Mouse (Mus musculus) C2C12 (cell line): ENCODE measurements around the gene Npw. TPM values are rescaled to one million over a fixed set of nuclear protein-coding genes. Genes with fewer than 3 reads are reported as not detected.
A peak's percentile ranks its signal among the peaks of the same experiment; 100 is the strongest.
"Not testable (repeated sequence)": the region's sequence is repeated elsewhere in the genome, so short reads cannot be mapped to it uniquely, and the experiment has no call there.

ENCODE experiments used
- H3K27me3 ChIP-seq: one replicate; pipeline ENCODE4 v1.6.1; 2011; ENCODE audit not compliant: control insufficient read depth, insufficient read depth, insufficient read length
- H3K36me3 ChIP-seq: one replicate; pipeline ENCODE4 v1.6.1; 2011; ENCODE audit not compliant: control insufficient read depth, insufficient read depth
- H3K4me3 ChIP-seq: one replicate; pipeline ENCODE4 v1.5.1; 2011; ENCODE audit warnings: mild to moderate bottlenecking, control low read depth; ENCODE audit not compliant: poor library complexity, insufficient read depth, severe bottlenecking
- H3K79me2 ChIP-seq: one replicate; pipeline ENCODE4 v1.6.1; 2011; ENCODE audit not compliant: control insufficient read depth, insufficient read depth
- H3K79me3 ChIP-seq: one replicate; pipeline ENCODE4 v1.6.1; 2011; ENCODE audit warnings: low read depth, control low read depth
- H3ac ChIP-seq: one replicate; pipeline ENCODE3; 2011; ENCODE audit warnings: low read depth; ENCODE audit not compliant: control insufficient read depth, insufficient read length
- CEBPB ChIP-seq: IDR thresholded peaks from one replicate; pipeline ENCODE4 v1.6.1; 2011; ENCODE audit warnings: low read depth, mild to moderate bottlenecking, control low read depth, moderate library complexity
- CTCF ChIP-seq: IDR thresholded peaks from one replicate; pipeline ENCODE4 v1.5.1; 2011; ENCODE audit not compliant: control insufficient read depth, insufficient read depth, insufficient read length
- FOSL1 ChIP-seq: IDR thresholded peaks from one replicate; pipeline ENCODE4 v1.8.0; 2011; ENCODE audit warnings: mild to moderate bottlenecking, low read length; ENCODE audit not compliant: poor library complexity, insufficient read depth, severe bottlenecking
- MAX ChIP-seq: IDR thresholded peaks from one replicate; pipeline ENCODE4 v1.6.1; 2011; ENCODE audit warnings: mild to moderate bottlenecking, control low read depth
- MYOD1 ChIP-seq: IDR thresholded peaks from one replicate; pipeline ENCODE4 v1.6.1; 2011; ENCODE audit warnings: low read depth; ENCODE audit not compliant: control insufficient read depth, insufficient read length
- MYOG ChIP-seq: IDR thresholded peaks from one replicate; pipeline ENCODE4 v1.6.1; 2011; ENCODE audit not compliant: control insufficient read depth, insufficient read length; ENCODE audit errors: extremely low read depth
- USF1 ChIP-seq: IDR thresholded peaks from one replicate; pipeline ENCODE4 v1.6.1; 2011; ENCODE audit warnings: low read depth, mild to moderate bottlenecking, control low read depth, moderate library complexity
- polyA plus RNA-seq: library from polyadenylated mRNA; unstranded; fragments of >200 nt; fragmentation: generic; extraction: Trizol; gene quantifications from one replicate; pipeline ENCODE4 v1.2.1, GENCODE M21; 2012; ENCODE audit warnings: missing spikeins

Gene Npw
- polyA plus RNA-seq, 1 experiment = 0.42 TPM

DNA sequence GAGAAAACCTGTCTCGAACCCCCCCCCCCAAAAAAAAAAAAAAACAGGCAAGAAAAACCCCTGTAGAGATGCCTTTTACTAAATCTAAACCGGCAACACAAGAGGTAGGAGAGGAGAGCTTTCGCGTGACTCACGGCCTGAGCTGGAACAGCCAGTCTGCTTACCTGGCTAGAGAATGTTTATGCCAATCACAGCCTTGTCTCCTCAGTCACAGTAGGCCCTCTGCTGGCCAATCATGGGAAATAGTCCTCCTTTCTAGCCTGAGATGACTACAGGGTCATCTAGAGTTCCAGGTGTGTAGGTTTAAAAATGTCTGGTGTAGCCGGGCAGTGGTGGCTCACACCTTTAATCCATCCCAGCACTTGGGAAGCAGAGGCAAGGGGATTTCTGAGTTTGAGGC lies 9.2 kb upstream of the Npw start:
- peaks cover 25% of the 10 kb centered on the region for H3K79me3 ChIP-seq
- no peak overlapping the region for H3ac ChIP-seq
- peaks cover 37% of the 10 kb centered on the region for H3K79me2 ChIP-seq
- peak; percentile 26 for TF ChIP-seq CTCF
- TF ChIP-seq USF1 = no peak
- no peaks in the 10 kb centered on the region for H3K27me3 ChIP-seq
- no peak overlapping the region for H3K4me3 ChIP-seq
- H3K36me3 ChIP-seq = no peaks in the 10 kb centered on the region

DNA sequence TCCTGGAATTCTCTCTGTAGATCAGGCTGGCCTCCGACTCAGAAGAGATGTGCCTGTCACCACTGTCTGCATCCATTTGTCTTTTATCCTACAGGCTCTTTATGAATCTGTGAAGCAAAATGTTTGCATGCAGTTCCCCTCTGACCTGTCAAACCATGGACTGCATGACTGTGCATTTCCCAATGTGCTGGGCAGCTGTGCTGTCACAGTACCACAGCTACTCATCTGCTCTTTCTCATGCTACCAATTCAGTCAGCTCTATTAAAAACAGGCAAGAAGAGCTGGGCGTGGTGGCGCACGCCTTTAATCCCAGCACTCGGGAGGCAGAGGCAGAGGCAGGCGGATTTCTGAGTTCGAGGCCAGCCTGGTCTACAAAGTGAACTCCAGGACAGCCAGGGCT lies 8.8 kb upstream of the Npw start:
- peaks cover 22% of the 10 kb centered on the region for H3K79me3 ChIP-seq
- not testable (repeated sequence) for H3K4me3 ChIP-seq, H3ac ChIP-seq, H3K27me3 ChIP-seq, H3K36me3 ChIP-seq
- H3K79me2 ChIP-seq = peaks cover 33% of the 10 kb centered on the region

DNA sequence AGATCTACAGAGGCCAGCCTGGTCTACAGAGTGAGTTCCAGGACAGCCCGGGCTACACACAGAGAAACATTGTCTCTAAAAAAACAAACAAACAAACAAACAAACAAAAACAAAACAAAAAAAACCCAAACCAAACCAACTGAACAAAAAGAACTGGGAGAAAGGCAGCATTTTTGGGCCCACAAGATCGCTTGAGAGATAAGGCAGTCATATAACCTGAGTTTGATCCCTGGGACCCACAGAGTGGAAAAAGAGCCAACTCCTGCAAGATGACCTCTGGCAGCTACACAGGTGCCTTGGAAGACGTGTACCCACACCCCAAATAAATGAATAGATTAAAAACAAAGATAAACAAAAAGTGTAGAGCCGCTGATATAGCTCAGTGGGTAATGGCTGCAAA lies 3.3 kb downstream of the Npw start:
- Histone ChIP-seq H3K27me3 (peaks cover 21% of the 10 kb centered on the region), H3K4me3 (no peak overlapping the region), H3K79me3 (no peaks in the 10 kb centered on the region), H3ac (no peak overlapping the region), H3K79me2 (no peaks in the 10 kb centered on the region), H3K36me3 (no peaks in the 10 kb centered on the region)
- TF ChIP-seq CEBPB (no peak), USF1 (no peak), MYOD1 (no peak), CTCF (no peak), MAX (no peak), FOSL1 (no peak), MYOG (no peak)

DNA sequence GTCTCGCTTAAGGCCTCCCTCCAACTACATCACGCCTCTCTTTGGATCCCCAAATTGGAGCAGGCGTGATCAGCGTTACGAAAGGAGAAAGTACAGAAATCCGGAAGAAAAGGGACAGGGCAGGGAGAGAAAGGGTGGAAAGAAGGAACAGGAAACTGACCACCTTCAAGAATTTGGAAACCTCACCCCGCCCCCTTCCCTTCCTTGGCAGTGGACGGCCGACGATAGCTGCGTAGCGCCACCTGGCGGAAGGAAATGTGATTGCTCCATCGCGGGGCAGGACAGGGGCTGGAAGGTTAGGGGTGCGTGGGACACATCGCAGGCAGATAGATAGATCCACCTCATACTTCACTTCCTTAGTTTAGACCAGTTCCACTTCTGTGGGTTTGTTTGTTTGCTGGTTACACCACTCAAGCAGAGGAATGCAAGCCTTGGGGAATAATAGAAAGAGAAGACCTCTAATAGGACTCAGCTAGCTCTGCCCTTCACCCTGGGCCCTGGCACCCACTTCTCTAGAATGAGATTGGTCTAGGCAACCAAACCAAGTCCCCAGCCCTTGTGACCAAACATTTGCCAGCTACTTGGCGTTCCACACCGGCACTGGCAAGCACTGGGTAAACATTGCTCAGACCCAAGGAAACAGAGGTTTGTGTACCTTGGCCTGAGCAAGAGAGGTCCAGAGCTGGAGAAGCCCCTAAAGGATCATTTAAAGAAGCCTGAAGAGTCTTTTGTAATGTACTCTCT lies 4.1 kb downstream of the Npw start:
- TF ChIP-seq FOSL1 (no peak), CTCF (peak; percentile 82)
- Histone ChIP-seq H3K79me2 (no peaks in the 10 kb centered on the region), H3ac (no peak overlapping the region), H3K79me3 (no peaks in the 10 kb centered on the region), H3K4me3 (no peak overlapping the region), H3K36me3 (no peaks in the 10 kb centered on the region), H3K27me3 (peaks cover 17% of the 10 kb centered on the region)

DNA sequence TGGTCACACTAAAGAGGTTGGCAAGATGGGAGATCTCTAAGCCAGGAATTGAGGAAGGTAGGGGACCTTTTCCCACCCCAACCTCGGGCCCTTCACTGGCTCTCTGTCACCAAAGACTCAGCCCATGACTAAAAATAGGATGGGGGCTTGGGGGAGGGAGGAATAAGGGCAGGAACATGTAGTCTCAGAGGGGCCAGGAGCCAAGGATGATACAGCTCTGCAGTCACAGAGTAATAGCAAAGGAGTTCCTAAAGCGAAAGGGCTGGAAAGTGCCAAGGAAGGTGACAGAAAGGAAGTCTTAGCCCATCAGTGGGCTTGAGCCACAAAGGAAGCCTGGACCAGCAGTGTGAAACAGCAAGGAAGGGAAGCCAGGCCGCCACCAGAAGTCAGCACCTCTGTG lies 6.4 kb downstream of the Npw start:
- TF ChIP-seq USF1 = no peak
- TF ChIP-seq CTCF = no peak
- TF ChIP-seq CEBPB = no peak
- no peak for TF ChIP-seq FOSL1
- TF ChIP-seq MAX = no peak
- no peak for TF ChIP-seq MYOD1
- no peak for TF ChIP-seq MYOG
- Histone ChIP-seq H3K79me3 (no peaks in the 10 kb centered on the region), H3K79me2 (no peaks in the 10 kb centered on the region), H3ac (no peak overlapping the region), H3K4me3 (no peak overlapping the region), H3K36me3 (no peaks in the 10 kb centered on the region), H3K27me3 (peaks cover 4% of the 10 kb centered on the region)

DNA sequence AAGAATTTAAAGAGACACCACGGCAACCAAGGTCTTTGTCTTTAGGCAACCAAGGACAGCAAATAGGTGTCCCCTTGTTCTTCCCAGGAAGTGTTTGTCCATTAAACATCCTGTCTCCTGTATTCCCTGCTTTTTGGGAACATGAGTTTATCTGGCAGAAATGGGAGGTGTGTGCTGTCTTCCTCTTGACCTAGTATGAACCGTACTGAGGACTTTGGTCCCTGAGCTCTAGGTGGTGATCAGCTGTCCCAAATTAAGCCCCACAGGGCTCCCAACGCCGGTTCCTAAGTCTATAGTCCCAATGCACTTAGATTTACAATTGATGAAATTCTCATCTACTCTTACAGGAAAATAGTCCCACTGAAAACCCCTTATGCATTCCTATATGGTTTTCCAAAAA lies 7.5 kb downstream of the Npw start:
- Histone ChIP-seq H3ac (no peak overlapping the region), H3K36me3 (no peaks in the 10 kb centered on the region), H3K4me3 (no peak overlapping the region), H3K79me2 (no peaks in the 10 kb centered on the region), H3K27me3 (peaks cover 4% of the 10 kb centered on the region), H3K79me3 (no peaks in the 10 kb centered on the region)
- TF ChIP-seq MYOD1 (no peak), CEBPB (no peak), USF1 (no peak), FOSL1 (no peak), MYOG (no peak), CTCF (no peak), MAX (no peak)
